Mouse (Mus musculus): ENCODE data around the gene Nxn.

The Nxn gene

DNA sequence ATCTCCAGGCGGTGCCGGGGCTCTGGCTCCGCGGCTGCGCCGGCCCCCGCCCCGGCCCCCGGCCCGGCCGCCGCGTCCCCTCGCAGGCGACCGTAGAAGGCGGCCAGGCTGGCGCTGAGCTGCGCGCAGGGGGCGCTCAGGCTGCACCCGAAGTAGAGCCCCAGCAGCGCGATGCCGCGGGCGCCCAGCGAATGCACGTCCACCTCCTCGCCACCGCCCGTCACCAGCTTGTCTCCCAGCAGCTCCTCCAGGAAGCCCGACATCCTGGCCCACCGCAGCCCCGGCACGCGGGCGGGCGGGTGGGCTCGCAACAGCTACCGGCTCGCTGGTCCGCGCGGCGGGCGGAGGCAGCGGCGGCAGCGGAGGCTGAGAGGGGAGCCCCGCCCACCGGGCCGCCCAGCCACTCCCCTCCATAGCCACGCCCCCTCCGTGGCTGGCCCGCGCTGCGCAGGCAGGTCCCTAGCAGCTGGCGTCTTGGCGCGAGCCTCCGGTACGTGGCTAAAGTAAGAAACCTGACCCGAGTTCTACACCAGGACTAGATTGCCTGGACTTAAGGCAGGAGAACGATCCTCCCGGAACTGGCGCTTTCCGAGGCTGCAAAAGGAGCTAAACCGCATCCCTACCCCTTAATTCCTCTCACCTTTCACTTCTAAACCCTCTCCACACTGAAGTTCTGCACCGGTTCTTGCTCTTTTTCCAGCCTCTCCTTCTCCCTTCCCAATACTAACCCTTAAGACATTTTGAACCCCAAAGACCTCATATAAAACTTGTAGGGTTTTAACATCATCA, at the start of gene Nxn:
Gene Nxn, minus strand, starts transcription at position 343 of the 789 bp plus-strand sequence.
- peak; percentile 85 for DNase-seq (ENCODE audit: low spot score)

DNA sequence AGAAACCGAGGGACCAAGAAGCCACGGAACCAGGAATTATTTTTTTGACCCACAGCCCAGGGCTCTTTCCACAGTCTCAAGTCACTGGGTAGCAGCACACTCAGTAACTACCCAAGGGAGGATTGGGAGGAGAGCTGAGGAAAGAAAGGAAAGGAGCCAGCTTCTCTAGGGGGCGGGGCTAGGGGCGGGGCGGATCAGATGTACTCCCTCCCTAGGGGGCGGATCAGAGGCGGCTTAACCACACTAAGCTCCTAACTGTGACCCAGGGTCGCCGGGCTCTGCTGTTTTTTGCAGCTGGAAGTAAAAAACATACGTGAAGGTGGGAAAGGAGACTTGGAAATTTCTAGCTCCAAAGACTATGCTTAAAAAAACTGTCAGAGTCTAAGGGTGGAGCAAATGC, 47.3 kb upstream of the Nxn start:
- no peak for DNase-seq (ENCODE audit: low spot score)

DNA sequence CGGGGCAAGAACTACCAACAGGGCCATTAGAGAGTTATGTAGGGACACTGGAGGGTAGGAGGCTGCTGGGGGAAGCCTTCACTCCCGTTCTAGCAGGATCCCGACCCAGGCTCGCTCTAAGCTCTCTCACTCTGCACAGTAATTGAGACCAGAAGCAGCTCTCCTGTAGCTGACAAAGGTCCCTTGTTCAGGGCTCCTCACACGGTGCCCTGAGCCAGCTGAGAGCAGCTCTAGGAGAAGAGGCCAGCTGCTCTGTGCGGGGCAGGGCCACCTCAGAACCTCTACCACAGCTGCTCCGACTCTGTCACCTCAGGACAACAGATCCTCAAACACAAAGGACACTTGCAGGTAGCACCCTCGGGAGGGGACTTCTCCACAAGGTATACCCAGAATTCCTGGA, 46.5 kb upstream of the Nxn start:
- DNase-seq (ENCODE audit: low spot score) = no peak

DNA sequence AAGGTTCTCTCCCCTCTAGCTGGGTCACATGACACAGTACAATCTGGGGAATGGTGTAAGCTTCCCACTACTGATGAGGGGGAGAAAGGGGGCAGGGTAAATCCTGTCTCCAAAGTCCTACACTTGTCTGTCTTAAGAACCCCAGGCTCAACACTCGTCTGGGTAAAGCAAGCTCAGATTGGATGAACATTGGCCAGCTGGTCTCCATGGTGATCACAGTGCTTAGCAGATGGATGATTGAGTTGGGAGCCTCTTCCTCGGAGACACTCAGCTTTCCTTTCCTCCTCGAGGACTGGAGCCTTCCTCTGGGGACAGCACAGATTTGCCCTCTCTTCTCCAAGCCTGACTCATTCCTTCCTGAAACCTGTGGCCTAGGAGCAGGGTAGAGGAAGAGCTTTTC, 40.7 kb upstream of the Nxn start:
- no peak for DNase-seq (ENCODE audit: low spot score)

DNA sequence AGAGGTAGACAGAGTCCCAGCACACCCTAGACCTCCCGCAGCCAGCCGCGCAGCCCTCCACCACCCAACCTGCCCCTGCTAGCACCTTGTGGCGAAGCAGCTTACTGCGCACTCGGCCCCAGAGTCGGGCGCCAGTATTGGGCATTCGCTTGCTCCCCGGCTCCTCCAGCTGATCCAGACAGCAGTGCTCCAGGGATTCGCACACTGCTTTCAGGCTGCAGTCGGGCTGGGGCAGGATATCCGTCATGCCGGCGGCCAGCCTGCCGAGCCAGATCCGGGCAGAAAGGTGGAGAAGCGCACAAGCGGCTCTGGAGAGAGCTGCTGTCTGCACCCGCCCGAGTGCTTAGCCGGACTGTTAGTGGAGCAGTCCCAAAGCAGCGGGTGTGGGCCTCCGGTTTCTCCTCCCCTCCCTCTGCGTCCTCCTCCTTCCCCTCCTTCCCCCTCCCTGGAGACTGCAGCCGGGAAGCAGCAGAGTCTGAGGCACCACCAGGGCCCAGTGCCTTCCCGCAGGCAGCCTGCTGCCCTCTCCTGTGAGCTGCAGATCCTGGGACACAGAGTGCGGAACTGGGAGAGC, 38.0 kb upstream of the Nxn start:
- peak; percentile 36 for DNase-seq (ENCODE audit: low spot score)

DNA sequence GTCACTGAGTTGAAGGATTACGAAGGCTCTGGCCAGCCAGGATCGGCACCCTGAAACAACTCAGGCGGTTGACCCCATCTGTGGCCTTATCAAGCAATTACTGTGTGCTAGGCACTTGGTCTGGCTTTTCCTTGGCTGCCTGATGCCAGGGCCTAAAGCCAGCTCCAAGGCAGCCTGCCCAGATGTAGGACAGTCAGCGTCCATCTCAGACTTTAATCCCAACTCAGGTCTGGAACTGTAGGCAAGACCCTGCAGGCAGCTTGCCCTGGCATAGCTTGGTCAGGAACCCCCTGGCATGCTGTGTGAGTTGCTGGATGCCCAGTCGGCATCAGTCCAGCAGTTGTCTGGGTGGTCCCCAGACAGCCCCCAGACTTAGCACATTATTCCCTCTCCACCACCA, 37.1 kb upstream of the Nxn start:
- no peak for DNase-seq (ENCODE audit: low spot score)

DNA sequence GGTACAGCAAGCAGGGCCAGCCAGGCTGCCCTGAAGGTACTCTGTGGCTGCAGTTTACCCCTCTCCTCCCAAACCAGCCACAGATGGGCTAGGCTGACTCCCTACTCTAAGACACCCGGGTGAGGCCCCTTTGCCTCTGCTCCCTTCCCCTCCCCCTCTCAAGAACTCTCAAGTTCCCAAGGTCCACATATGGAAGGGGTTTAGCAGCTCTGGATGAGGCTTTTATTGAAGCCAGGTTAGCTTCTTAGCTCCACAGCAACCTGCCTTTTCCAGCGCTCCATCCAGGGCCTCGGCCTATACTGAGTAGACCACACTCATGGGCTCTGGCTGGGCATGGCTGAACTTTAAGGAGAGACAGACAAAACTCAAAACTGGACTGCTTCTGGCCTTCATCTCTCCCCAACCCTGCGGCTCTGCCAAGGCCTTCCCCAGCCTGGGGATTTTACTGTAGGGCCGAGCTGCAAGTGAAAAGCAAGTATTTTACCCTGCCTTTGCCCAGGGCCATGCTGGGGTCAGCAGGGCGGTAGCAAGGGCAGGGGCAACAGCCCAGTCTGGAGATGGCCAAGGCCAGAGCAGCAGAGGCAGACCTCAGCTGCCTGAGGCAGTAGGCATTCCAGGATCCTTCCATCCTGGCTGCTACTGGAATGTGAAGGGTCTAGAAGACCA, 31.2 kb upstream of the Nxn start:
- no peak for DNase-seq (ENCODE audit: low spot score)

DNA sequence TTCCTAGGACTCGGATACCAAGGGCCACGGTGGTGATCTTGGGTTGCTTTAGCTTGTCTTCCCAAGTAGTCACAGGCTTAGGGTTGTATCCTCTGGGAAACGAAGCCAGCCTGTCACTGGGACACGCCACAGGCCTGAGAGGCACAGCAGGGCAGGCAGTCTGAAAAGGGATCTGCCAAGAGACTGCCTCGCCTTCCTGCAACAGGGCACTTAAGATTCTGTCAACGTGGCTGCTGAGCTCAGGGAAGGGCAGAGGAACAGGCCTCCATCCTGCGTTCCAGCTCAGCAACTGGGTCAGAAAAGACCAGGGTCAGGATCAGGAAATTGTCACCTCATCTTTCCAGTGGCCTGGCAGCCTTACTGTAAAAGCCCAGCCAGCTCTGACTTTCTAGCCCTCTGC, 30.6 kb upstream of the Nxn start:
- no peak for DNase-seq (ENCODE audit: low spot score)

DNA sequence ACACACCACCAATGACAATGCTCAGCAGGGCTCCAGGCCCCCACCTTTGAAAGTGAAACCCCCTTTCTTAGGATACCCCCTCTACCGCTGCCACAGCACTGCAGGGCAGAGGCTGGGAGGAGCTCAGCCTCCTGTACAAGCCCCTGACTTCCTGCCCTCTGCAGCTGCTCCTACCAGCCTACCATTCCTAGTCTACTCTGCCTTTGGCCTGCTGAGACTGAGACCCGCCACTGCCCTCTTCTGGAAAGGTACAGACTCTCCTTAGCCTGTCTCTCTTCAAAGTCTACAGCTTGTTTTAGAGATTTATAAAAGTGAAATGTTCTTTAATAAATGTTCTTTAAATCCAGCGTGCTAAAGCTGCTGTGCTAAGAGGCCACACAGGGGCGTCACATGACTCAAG, 30.1 kb upstream of the Nxn start:
- DNase-seq (ENCODE audit: low spot score) = no peak

DNA sequence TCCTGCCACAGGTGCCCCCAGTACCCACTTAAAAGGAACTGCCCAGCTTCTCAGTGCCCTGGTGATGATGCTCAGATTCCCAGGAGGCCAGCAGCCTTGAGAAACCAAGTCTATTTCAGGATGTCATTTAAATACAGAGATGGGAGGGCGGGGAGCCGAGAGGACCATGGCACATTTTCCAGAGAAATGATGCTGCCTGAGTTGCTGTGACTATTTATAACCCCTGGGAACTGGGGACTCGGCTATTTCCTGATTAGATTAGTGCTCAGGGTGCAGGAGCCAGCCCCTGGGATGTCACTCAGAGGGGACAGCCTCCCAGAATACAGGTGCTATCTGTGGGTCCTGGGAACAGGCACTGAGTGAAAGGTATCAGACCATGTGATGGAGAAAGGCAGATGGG, 28.8 kb upstream of the Nxn start:
- no peak for DNase-seq (ENCODE audit: low spot score)

DNA sequence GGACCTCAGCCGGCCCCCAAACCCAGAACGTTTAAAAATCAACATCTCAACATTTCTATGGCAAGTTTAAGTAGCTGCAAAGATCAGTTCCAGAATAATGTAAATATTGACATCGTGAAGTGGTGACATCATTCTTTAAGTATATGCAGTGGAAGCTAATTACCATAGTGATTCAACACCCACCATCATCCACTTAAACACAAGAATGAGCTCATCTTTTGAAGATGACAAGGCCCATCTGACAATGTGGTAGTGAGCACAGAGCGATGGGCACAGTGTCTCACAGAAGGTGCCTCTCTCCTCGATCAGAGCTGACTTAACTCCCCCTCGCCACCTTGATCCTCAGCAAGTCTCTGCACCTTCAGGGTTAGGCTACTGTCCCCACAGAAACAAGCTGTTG, 26.8 kb upstream of the Nxn start:
- DNase-seq (ENCODE audit: low spot score) = no peak

DNA sequence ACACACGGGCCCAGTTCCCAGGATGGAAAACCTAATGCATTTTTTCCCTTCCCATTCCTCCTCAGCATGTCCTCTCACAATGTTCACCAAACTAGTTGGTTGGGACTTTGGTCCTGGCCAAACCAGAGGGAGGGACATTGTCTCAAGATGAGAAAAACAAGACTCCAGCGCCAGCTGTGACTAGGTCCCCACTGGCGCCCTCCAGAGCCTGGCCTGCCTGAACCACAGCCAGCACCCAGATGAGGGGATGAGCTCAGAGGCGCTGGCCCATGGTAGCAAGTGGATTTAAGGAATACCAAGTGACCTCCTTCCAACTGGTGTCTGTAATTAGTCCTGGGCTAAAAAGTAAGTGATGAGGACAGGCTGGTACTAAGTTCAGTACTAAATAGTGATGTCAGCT, 22.0 kb upstream of the Nxn start:
- no peak for DNase-seq (ENCODE audit: low spot score)

DNA sequence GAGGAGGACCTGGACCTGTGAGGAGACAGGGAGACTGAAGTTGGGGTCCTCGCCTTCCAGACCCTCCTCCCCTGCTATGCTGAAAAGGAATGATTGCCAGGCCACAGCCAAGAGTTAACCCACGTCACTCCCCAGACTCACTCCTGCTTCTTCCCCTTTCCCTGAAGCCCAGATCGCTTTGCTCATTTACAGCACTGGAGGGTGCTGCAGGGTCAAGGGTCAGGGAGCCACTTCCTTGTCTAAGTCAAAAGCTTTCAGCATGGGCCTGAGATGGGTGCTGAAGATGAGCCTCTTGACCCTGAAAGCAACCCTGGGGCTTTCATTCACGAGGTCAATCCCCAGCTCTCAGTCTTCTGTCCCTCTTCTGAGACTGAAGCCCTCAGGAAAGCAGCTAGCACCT, 20.2 kb upstream of the Nxn start:
- DNase-seq (ENCODE audit: low spot score) = no peak

DNA sequence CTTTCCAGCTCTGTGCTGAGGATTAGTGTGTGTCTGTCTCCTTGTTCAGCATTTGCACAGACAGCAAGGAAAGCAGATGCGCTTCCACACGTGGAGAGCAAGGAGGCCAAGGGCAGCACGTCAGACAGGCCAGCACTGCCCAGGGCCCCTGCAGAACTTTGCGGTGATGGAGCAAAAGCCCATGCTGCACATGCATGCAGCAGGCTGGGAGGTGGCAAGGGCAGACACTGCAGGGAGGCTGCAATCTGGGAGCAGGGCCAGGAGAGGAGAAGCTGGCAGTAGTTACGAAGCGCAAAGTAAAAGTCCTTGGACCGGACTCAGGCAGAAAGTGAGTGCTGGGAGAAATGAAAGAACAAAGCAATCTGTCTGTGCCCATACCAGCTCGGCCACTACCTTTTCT, 19.5 kb upstream of the Nxn start:
- no peak for DNase-seq (ENCODE audit: low spot score)

DNA sequence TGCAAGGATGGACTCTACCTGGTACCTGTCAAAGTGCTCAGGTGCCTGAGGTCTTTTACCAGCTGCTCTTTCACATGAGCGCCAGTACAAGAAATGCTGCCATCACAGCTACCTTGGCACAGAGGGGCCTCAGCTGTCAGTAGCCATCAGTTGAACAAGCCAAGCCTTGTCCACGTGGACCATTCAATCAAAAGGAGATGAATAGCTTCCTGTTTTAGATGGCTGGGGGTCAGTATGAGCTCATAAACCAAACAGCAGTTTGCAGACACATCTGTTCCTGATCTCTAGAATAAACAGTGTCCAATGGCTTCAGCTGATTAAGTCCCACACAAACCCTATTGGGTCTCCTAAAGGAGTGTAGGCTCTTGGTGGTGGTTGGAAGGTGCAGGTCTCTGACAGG, 17.0 kb upstream of the Nxn start:
- no peak for DNase-seq (ENCODE audit: low spot score)

DNA sequence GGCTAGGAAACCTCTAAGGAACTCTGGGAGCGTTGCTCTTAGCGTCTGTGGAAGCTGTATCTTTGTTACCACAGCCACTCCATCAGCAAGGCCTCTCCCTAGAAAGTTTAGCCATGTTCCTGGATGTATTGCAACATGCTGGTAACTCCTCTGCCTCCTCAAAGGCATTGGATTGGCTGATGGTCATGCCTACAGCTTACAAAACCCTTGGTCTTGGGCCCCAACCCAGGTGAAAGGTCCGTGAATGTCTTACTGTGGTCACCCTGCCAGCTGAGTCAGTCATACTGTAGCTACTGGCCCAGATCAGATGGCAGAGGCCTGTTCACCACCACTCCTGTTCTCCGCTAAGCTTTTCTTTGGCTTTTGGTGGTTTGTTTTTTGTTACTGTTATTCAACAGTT, 16.1 kb upstream of the Nxn start:
- DNase-seq (ENCODE audit: low spot score) = no peak

DNA sequence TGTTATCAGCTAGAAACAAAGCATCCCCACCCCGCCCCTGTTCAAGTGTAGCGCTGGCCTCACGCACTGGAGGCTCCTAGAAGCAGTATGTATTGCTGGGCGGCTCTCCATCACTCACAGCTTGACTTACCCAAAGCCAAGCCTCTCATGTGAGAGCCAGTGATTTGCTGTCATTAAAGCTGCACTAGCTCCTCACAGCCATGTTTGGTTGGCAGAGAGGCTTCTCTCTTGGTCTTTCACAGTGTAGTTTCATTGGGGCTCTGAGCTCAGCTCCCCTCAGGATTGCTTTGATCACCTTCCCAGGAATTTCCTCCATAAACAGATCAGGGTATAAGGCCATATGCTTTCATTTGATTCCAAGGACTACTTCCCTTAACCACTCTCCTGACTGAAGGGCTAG, 14.3 kb upstream of the Nxn start:
- DNase-seq (ENCODE audit: low spot score) = no peak

DNA sequence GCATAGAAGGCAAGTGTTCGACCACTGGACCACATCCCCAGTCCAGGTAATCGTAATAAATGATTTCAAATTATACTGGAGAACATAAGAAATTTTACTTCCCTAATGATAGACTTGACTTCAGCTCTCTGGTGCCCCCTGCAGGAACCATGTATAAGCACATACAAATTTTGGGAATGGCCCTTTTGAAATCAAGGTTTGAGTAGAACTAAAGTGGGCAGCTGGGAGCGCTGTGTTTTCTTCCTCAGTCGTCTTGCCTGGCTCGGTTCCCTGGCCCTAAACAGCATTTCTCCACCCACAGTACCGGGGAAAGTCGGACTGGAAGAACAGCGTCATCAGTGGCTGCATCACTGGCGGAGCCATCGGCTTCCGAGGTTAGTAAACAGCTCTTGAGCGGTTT, 11.9 kb upstream of the Nxn start:
- no peak for DNase-seq (ENCODE audit: low spot score)

DNA sequence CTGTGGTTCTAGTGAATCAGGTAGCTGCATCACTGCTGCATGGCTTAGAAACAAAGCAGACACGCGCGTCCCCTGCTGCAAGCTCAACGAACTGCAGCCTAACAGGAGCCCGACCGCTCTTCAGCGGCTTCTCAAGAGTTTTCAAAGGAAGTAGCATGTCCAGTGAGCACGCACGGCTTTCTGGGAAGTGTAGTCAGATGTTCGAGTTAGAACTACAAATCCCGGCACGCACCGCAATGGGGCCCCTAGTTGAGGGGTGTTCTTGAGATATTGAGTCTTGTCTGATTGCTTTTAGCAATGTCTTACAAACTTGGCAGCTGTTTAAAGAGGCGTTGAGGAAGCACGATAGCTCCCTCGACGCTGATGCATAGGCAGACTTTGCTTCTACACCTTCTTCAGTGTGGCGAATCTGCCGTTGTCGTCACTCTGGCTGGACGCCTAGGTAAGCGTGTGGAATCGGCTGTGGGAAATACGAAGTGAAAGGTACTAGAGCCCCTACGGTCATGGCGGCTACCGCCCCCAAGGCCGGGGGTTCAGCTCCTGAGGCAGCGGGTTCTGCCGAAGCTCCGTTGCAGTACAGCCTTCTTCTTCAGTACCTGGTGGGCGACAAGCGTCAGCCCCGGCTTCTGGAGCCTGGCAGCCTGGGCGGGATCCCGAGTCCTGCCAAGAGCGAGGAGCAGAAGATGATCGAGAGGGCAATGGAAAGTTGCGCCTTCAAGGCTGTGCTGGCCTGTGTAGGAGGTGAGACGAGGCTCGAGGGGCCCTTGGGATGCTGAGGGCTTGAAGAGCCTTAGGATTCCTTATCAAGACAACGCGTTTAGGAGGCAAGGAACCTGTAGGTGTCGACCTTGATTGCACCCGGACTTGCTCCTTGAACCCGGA, 8.0 kb upstream of the Nxn start, which contains the start of gene Timm22:
Gene Timm22, plus strand, starts transcription at position 251 of the 882 bp plus-strand sequence.
- DNase-seq (ENCODE audit: low spot score) = peak; percentile 82

DNA sequence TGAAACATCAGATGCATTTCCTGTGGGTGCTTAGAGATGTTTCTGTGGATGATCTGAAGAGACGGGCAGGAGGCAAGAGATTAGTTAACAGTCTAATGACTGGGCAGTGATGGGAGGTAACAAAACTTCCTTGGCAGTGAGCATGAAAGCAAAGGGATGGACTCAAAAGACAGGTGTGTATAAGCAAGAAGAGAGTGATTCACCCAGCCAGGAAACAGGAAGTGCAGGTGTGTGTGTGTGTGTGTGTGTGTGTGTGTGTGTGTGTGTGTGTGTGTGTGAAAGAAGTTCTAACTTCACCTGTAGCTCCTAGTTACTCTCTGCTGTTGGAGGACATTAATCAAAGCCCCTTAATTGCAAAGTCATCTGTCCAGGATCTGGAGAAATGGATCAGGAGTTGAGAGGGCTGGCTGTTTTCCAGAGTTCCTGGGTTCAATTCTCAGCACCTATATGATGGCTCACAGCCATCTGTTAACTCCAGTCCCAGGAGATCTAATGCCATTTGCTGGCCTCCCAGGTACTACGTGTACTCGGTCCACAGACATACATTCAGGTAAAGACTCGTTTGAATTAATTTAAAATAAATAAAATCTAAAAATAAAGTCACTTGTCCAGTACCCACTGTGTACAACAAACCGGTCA, 6.8 kb upstream of the Nxn start:
- DNase-seq (ENCODE audit: low spot score) = no peak

DNA sequence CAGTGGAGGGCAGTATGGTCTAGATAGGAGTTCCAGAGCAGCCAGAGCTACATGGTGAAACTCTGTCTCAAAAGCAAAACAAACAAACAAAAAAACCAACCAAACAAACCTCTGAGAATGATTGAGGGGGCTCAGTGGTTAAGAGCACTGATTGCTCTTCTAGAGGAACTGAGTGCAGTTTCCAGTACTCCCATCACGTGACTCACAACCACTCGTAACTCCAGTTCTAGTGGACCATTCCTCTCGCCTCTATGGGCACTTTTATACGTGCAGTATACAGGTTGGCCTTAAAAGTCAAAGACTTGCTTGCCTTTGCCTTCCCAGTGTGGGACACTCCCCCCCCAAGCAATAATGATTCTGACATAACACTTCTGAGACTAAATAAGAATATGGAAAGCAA, 6.2 kb upstream of the Nxn start:
- no peak for DNase-seq (ENCODE audit: low spot score)

DNA sequence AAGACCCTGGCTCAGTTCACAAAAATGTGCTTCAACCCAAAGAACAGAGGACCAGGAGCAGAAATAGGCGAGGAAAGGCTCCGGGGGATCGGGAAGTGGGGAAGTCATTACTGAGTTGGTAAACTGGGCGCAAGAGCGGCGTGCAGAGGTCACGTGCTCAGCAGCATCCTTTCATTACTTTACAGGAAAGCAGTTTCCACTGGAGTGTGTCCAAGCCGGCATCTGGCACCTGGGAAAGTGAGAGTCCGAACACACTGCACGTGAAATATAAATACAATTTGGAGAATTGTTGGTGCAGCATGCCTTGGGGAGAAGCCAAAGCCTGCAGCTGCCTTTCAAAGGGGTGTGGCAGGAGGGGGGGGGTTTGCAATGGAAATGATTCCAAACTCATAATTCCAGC, 2.5 kb upstream of the Nxn start:
- no peak for DNase-seq (ENCODE audit: low spot score)
